Mouse (Mus musculus) neural tube, embryonic 15.5 days (tissue): ENCODE measurements at regions not wholly inside any gene's neighbourhood (a gene's known extent, or its start where the extent isn't known, plus 50 kb on each side); places are given as distances from the start of the nearest gene placed in this dataset.

Source experiments
- ATAC-seq: fragments of 200-750 bp; cut with Nextera tagmentation; 2 replicates; pipeline ENCODE4 v1.8.0; 2017; ENCODE audit warnings: mild to moderate bottlenecking, moderate TSS enrichment, moderate library complexity; ENCODE audit not compliant: low FRiP score
- H3K27ac ChIP-seq: fragments of 300-500 bp; sonication (generic); replicated peaks from 2 replicates; pipeline ENCODE4 v1.5.1; 2015; ENCODE audit warnings: mild to moderate bottlenecking, inconsistent platforms
- H3K27me3 ChIP-seq: fragments of 300-500 bp; sonication (generic); replicated peaks from 2 replicates; pipeline ENCODE4 v1.6.1; 2015; ENCODE audit warnings: inconsistent platforms
- H3K36me3 ChIP-seq: fragments of 300-500 bp; sonication (generic); 2 replicates; pipeline ENCODE4 v1.6.1; 2015; ENCODE audit warnings: inconsistent platforms
- H3K4me1 ChIP-seq: fragments of 300-500 bp; sonication (generic); 2 replicates; pipeline ENCODE4 v1.6.1; 2015; ENCODE audit warnings: inconsistent platforms
- H3K4me2 ChIP-seq: fragments of 300-500 bp; sonication (generic); 2 replicates; pipeline ENCODE4 v1.6.1; 2015; ENCODE audit warnings: inconsistent platforms, mild to moderate bottlenecking, moderate library complexity
- H3K4me3 ChIP-seq: fragments of 300-500 bp; sonication (generic); replicated peaks from 2 replicates; pipeline ENCODE4 v1.5.1; 2015; ENCODE audit warnings: mild to moderate bottlenecking, inconsistent platforms
- H3K9ac ChIP-seq: fragments of 300-500 bp; sonication (generic); replicated peaks from 2 replicates; pipeline ENCODE4 v1.6.1; 2015; ENCODE audit warnings: mild to moderate bottlenecking, inconsistent platforms
- H3K9me3 ChIP-seq: fragments of 300-500 bp; sonication (generic); replicated peaks from 2 replicates; pipeline ENCODE4 v1.6.1; 2016; ENCODE audit warnings: inconsistent platforms
- WGBS: fragments of 180-500 bp; shearing (Covaris S2); methylation state at CpG from one replicate; pipeline ENCODE4 v1.1.7; 2015; ENCODE audit warnings: mixed read lengths; 5-methylcytosine and 5-hydroxymethylcytosine counted together

DNA sequence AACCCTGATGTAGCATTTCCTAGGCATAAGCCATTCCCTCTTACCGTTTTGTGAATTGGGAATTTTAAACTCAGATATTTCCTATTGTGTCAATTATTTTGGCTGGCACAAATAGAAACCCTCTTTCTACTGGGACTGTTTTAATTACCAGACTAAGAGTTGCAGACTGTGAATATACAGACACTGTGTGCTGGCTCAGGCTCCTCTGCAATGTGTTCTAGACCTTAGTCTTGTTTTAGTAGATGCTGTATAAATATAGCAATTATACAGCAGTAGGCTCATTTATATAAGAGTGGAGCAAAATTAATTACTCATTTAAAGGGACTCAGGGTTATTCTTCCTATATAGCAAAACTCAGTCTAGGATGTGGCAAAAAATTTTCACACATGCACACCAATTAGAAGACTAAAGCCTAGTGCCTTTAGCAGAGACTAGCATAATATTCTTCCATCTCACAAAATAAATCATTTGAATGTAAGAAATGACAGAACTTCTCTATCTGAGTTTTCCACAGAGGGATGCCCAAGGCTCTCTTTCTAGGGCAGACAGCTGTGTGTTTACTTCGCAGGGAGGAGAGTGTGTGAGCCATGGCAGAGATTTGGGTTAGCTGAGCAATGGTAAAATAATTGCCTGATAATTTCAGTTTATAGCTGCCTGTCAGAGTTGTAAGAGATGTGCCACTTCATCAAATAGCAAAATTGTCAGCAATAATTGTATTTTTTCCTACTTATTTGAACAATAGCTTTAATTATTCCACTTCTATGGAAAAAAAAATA, 941.9 kb downstream of the Stpg2 start:
- no peaks in the 10 kb centered on the region for H3K36me3 ChIP-seq
- no peaks in the 10 kb centered on the region for H3K9me3 ChIP-seq
- H3K27ac ChIP-seq, result no peak overlapping the region
- no peaks in the 10 kb centered on the region for H3K27me3 ChIP-seq
- H3K4me1 ChIP-seq, result no peaks in the 10 kb centered on the region
- no peak overlapping the region for H3K4me2 ChIP-seq
- no peak overlapping the region for H3K4me3 ChIP-seq
- H3K9ac ChIP-seq, result no peak overlapping the region
- ATAC-seq, result no peak
- 71% methylated on average over 2 of the region's 2 CpGs for WGBS

DNA sequence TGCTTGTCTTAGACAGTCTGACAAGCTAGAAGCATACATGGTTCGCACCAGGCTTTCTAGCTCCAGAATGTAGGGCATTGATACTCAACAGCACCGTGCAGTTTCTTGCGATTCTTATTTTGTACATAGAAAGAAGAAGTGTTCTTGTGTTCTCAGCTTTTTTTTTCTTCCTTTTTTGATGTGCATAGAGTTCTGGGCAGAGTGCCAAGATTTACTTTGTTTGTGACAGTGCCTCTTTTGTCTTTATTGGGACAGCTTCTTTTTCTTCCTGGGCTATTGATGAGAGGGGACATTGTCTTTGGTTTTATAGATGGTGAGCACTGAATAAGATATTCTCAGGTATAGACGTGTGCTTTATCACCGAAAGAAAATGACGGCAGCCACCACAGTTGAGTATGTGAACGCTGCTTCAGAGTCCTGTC, 945.0 kb downstream of the Stpg2 start:
- H3K9me3 ChIP-seq, result no peaks in the 10 kb centered on the region
- H3K4me2 ChIP-seq, result no peak overlapping the region
- no peaks in the 10 kb centered on the region for H3K36me3 ChIP-seq
- no peak for ATAC-seq
- H3K9ac ChIP-seq, result no peak overlapping the region
- no peak overlapping the region for H3K27ac ChIP-seq
- H3K4me1 ChIP-seq, result no peaks in the 10 kb centered on the region
- H3K4me3 ChIP-seq, result no peak overlapping the region
- H3K27me3 ChIP-seq, result no peaks in the 10 kb centered on the region
- WGBS, result 24% methylated on average over 7 of the region's 7 CpGs

DNA sequence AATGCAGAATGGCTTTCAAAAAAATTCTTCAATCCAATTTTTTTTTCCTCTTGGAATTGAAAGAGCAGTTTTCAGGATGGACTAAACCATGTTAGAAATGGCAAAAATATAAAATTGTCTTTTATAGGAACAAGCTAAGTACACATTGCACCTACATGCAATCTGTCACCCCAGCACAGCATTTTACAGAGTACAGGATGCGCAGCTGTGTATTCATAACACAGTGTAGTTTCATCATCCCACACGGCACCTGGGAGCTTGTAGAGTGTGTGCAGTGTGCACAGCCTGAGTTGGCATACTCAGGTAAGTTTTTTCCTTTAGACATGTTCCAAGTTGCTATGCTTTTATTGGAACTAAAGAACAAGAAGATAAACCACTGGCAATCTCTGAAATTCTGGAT, 974.0 kb downstream of the Stpg2 start:
- WGBS, result 94% methylated on average over 2 of the region's 2 CpGs
- ATAC-seq, result no peak
- no peaks in the 10 kb centered on the region for H3K36me3 ChIP-seq

DNA sequence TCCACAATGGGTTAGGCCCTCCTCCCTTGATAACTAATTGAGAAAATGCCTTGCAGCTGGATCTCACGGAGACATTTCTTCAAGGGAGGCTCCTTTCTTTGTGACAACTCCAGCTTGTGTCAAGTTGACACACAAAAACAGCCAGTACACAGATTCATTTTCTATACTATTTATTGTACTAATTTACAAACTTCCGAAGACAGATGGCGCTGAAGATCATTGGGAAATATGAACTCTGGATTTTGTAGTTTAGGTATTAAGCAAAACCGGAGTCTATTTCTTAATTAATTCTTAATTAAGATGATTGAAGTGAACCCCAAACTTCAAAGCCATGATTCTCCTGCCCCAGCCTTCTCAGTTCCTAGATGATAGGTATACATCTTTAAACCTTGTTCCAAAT, 977.2 kb downstream of the Stpg2 start:
- H3K4me3 ChIP-seq, result no peak overlapping the region
- no peak overlapping the region for H3K4me2 ChIP-seq
- no peaks in the 10 kb centered on the region for H3K36me3 ChIP-seq
- H3K27ac ChIP-seq, result no peak overlapping the region
- H3K9me3 ChIP-seq, result no peaks in the 10 kb centered on the region
- H3K9ac ChIP-seq, result no peak overlapping the region
- no peaks in the 10 kb centered on the region for H3K4me1 ChIP-seq
- H3K27me3 ChIP-seq, result no peaks in the 10 kb centered on the region
- 87% methylated on average over 4 of the region's 4 CpGs for WGBS
- no peak for ATAC-seq

More for the DNA sequence above, 974.0 kb downstream of the Stpg2 start:
- no peak overlapping the region for H3K4me3 ChIP-seq
- no peak overlapping the region for H3K4me2 ChIP-seq
- no peaks in the 10 kb centered on the region for H3K27me3 ChIP-seq
- no peak overlapping the region for H3K27ac ChIP-seq
- H3K9me3 ChIP-seq, result no peaks in the 10 kb centered on the region
- no peak overlapping the region for H3K9ac ChIP-seq
- no peaks in the 10 kb centered on the region for H3K4me1 ChIP-seq

DNA sequence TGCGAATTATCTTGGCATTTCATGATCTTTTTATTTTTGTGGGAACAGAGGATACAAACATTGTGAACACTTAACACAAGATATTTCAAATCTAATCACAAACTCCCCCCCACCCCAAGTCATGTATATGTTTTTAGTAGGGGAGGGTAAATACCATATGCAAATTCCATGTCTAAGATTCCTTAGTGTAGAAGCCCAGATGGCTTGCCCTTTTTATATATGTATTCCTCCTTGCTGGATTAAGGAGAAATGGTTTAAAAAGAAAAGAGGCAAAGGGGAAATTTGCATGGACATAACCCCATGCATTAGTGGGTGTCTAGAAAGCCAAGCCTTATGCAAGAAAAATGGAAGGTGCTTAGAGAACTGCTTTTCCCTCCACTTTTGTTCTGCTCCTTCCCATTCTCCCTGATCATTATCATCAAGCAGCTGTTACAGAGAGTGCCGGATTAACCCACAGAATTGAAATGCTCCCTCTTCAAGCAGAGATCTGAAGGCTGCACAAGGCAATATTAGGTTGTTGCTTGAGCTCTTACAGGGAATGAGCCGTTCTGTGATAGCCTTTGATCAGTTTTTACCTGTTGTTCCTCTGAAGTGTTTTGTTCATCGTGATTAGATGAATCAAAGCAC, 979.5 kb downstream of the Stpg2 start:
- Histone ChIP-seq H3K9ac (no peak overlapping the region), H3K4me1 (no peaks in the 10 kb centered on the region), H3K27me3 (no peaks in the 10 kb centered on the region), H3K27ac (no peak overlapping the region), H3K4me3 (no peak overlapping the region), H3K36me3 (no peaks in the 10 kb centered on the region), H3K9me3 (no peaks in the 10 kb centered on the region), H3K4me2 (no peak overlapping the region)
- WGBS, result 44% methylated on average over 4 of the region's 4 CpGs
- no peak for ATAC-seq

DNA sequence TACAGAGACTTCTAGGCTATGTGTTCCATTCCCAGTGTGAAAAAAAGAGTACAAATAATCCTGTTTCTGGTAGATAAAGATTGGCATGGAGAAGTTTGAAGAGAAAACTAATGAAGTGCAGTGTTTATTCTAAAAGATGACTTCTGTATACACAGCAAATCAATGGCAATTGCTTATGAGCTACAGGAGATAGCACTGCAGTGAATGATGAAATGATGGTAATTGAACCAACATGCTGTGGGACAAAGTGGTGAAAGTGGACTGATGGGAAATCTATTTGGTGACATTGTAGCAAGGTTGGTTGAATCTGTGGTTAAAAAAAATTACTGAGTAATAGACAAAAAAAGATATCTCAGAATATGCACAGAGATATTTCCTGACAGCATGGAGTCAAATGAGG, 1000.4 kb downstream of the Stpg2 start:
- ATAC-seq, result no peak
- no peaks in the 10 kb centered on the region for H3K9me3 ChIP-seq
- no peaks in the 10 kb centered on the region for H3K27me3 ChIP-seq
- no peak overlapping the region for H3K4me2 ChIP-seq
- H3K36me3 ChIP-seq, result no peaks in the 10 kb centered on the region
- no peak overlapping the region for H3K4me3 ChIP-seq
- H3K27ac ChIP-seq, result no peak overlapping the region
- H3K9ac ChIP-seq, result no peak overlapping the region
- no peaks in the 10 kb centered on the region for H3K4me1 ChIP-seq

DNA sequence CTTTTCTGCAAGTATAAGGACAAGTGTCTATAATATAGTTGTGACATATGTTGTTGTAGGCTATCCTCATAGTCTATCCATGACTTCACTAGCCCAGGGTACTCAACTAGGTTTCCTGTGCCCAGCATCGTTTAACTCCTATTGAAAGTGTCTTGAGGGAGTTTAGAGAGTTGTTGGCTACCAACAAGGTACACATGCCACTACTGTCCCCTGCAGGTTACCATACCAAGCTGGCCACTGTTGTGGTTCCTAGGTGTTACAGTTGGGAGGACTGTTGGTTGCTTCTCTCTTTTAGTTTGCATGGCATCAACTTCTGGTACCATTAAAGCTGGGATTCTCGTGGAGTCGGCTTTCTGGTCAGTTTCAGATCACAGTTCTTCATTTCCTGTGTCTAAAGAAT, 990.7 kb downstream of the Pdha2 start:
- no peaks in the 10 kb centered on the region for H3K36me3 ChIP-seq
- no peak overlapping the region for H3K4me2 ChIP-seq
- no peak for ATAC-seq
- no peaks in the 10 kb centered on the region for H3K9me3 ChIP-seq
- H3K27me3 ChIP-seq, result no peaks in the 10 kb centered on the region
- no peak overlapping the region for H3K4me3 ChIP-seq
- no peak overlapping the region for H3K27ac ChIP-seq
- 86% methylated on average over 3 of the region's 3 CpGs for WGBS
- no peaks in the 10 kb centered on the region for H3K4me1 ChIP-seq
- H3K9ac ChIP-seq, result no peak overlapping the region

DNA sequence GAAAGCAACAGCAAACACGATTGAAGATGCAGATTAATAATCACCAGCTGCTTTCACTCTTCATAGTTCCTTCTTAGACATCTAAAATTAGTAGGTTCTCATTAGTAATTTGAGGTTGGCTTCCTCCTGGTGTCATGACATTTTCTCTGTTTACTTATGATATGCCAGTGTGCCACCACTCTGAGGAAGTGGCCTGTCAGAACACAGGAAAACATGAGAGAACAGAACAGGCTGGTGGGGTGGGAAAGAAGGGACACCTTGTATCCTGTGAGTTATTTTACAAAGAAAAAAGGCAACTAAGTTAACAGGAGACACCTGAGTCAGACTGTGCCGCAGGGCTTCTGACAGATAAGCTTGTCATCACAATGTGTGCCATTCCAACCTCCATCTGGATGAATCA, 981.4 kb downstream of the Pdha2 start:
- Histone ChIP-seq H3K4me3 (no peak overlapping the region), H3K4me2 (no peak overlapping the region), H3K9ac (no peak overlapping the region), H3K27ac (no peak overlapping the region), H3K27me3 (no peaks in the 10 kb centered on the region), H3K36me3 (no peaks in the 10 kb centered on the region), H3K4me1 (no peaks in the 10 kb centered on the region), H3K9me3 (no peaks in the 10 kb centered on the region)
- WGBS, result 87% methylated on average over 2 of the region's 2 CpGs
- ATAC-seq, result no peak

DNA sequence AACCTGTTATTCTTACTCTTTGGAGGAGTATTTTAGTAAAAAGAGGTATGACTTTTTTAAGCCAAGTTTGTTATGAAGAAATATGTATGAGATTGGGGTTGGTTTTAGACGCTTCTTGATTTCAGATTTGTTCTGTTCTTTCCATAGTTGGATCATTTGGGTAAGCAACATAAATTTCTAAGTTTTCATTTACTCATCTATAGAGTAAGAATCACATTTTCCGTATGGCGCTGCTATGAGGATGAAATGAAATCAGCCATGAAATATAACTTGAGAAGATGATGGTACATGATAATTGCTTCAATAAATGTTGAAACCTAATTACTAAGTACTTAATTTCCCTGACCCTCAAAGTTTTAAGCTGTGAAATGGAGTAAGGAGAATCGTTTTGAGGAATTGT, 979.0 kb downstream of the Pdha2 start:
- no peaks in the 10 kb centered on the region for H3K27me3 ChIP-seq
- no peak overlapping the region for H3K4me2 ChIP-seq
- no peak for ATAC-seq
- no peak overlapping the region for H3K9ac ChIP-seq
- no peaks in the 10 kb centered on the region for H3K36me3 ChIP-seq
- H3K4me3 ChIP-seq, result no peak overlapping the region
- 84% methylated on average over 4 of the region's 4 CpGs for WGBS
- no peak overlapping the region for H3K27ac ChIP-seq
- H3K4me1 ChIP-seq, result no peaks in the 10 kb centered on the region
- H3K9me3 ChIP-seq, result no peaks in the 10 kb centered on the region

DNA sequence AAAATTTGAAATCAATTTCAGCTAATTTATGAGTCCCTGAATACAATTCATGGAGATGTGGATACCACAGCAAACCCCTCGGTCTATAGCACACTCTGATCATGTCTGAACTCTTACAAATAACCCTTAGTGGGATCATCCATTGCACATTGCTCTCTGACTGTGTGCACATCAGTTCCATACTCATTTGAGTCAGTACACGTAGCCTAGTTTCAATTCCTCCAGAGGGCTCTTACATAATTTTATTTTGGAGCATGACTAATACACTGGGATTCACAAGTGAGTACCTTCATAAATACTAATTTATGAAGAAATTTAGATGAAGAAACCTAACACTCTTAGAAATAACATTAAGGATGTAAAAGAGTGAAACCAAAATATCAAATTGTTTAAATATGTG, 978.3 kb downstream of the Pdha2 start:
- 76% methylated on average over 2 of the region's 2 CpGs for WGBS
- Histone ChIP-seq H3K9me3 (no peaks in the 10 kb centered on the region), H3K4me1 (no peaks in the 10 kb centered on the region), H3K27me3 (no peaks in the 10 kb centered on the region), H3K4me3 (no peak overlapping the region), H3K9ac (no peak overlapping the region), H3K27ac (no peak overlapping the region), H3K4me2 (no peak overlapping the region), H3K36me3 (no peaks in the 10 kb centered on the region)
- no peak for ATAC-seq

DNA sequence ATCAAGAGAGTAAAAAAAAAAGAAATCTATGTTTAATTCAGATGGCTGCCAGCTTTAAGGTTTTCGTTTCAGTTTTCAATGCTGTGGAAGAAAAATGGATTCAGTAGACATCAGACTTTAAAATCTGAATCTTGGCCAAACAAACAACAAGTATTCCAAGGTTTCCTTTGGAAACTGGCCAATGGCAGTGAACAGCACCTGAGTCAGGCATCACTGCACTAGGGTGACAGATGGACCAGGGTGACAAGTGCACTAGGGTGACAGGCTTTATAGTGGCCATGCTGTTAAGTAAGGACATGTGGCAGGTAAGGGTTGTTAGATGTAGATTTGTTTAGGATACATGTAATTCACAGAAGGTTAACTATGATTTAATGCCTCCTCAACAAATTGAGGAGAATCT, 972.9 kb downstream of the Pdha2 start:
- Histone ChIP-seq H3K4me1 (no peaks in the 10 kb centered on the region), H3K4me3 (no peak overlapping the region), H3K4me2 (no peak overlapping the region), H3K9me3 (no peaks in the 10 kb centered on the region), H3K27ac (no peak overlapping the region), H3K36me3 (no peaks in the 10 kb centered on the region), H3K27me3 (no peaks in the 10 kb centered on the region), H3K9ac (no peak overlapping the region)
- ATAC-seq, result no peak
- 81% methylated on average over 1 of the region's 1 CpGs for WGBS
